Mouse (Mus musculus): ENCODE data around the gene Tfip11.

DNA sequence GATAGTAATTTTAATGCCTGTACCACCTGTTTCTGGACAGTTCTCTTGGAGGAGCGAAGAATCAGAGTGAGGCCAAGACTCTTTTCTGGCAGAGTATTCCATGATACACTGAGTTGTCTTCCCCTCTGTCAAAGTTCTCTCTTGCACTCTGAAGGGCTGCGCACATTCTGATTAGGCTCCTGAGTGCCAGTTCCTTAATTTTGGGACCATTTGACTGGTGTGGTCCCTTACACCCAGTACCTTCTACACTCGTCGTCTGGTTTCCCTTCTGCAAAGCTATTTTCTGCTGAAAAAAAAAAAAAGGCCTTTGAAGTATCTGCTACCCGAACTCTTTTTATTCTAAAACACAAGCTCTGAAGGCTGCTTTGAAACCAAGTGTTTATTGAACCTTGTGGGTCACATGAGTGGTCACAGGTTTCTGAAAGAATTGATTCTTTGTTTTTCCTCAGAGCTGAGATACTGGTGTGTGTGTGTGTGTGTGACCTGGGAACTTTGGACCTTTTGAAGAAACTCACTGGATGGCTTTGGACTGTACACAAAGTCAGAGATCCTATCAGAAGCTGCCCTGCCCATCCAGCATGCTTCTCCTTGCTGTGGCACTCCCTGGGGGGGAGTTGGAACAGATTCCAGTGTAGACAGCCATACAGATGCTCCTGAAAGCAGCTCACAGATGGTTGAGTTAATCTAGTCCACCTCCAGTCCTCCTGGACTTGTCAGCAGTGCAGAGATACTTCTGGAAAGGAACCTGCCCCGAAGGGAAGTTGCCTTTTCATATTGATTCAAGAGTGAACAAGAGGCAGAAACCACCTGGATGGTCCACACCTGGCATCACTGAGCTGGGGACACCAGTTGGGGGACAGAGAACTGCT lies 18.2 kb downstream of the Tfip11 start:
- TF ChIP-seq CTCF (IDR thresholded peaks at IDR 0.05; ENCODE audit: insufficient read depth, low read depth, low read length) (no peak), POLR2A (IDR thresholded peaks at IDR 0.05; ENCODE audit: insufficient read depth, low read depth, low read length) (no peak)
